Mouse (Mus musculus) fibroblast of lung, adult 2 months (primary cell): ENCODE measurements around the gene Ntsr1.

Experiments used
- DNase-seq: peaks from one replicate; pipeline ENCODE4 v3.0.0-alpha.2; 2011; ENCODE audit warnings: low read depth

The Ntsr1 gene

DNA sequence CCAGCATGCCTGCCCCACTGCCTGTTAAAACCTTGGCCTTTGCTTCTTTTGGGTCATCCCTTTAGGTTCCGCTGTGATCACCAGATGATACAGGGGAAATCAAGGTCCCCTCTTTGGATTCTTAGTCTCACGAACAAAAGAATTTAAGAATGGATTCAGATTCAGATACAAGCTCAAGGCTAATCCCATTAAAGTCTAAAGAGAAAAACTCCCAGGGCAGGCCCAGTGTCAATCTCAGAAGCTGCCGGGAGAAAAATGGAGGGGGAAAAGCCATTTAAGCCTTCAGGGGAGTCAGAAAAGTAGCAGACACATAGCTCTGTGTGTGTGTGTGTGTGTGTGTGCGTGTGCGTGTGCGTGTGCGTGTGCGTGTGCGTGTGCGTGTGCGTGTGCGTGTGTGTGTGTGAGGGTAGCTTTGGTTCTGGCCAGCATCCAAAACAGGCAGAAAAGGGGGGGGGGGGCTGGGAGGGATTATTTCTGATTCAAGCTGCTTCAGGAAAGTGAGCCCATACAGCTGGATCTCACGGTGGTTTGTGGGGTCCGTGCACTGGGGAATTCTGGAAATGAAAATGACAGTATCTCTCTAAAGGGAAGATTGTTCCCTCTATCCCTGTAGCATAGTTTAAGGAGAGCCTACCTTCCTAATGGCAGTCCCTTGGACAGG lies 8.8 kb downstream of the Ntsr1 start:
- DNase-seq, result no peak

- DNase-seq, result no peak
Observed at GRCm38 (mm10) chr2:180510867-180511266, 11.1 kb downstream of the Ntsr1 start.

GRCm38 (mm10) chr2:180511875-180512661 lies 12.3 kb downstream of the Ntsr1 start:
- DNase-seq, result no peak

- no peak for DNase-seq
Observed at GRCm38 (mm10) chr2:180513019-180513418, 13.2 kb downstream of the Ntsr1 start.

DNA sequence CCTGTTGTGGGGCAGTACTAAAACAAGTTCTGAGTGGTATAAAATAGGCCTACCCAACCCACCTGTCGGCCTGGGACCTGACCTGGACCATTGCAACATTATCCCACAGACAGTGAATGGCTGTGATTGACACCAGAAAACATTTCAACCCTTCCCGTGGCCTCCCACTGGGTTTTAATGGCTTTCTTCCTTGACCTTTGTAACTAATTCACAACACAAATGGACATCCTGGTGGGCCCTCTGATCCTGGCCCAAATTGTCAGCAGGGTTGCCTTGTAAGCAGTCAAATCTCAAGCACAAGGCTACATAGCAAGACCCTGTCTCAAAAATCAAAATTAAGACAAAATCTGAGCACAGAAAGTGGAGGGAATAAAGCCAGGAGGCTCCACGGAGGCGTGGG lies 14.1 kb downstream of the Ntsr1 start:
- no peak for DNase-seq

GRCm38 (mm10) chr2:180521437-180522221 lies 21.9 kb downstream of the Ntsr1 start:
- DNase-seq, result no peak

DNA sequence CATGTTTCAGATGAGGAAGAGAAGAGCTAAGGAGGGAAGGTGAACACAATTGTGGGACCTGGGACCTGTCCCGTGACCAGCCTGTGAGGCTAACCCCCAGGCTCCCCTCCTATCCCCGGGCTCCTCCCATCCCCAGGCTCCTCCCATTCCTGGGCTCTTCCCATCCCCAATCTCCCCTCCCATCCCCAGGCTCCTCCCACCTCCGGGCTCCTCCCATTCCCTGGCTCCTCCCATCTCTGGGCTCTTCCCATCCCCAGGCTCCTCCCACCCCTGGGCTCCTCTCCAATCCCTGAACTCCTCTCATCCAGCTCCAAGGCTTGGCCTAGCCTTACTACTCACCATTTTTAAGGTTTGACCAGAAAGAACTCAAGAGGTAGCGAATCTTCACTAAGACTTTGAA lies 23.0 kb downstream of the Ntsr1 start:
- no peak for DNase-seq

DNA sequence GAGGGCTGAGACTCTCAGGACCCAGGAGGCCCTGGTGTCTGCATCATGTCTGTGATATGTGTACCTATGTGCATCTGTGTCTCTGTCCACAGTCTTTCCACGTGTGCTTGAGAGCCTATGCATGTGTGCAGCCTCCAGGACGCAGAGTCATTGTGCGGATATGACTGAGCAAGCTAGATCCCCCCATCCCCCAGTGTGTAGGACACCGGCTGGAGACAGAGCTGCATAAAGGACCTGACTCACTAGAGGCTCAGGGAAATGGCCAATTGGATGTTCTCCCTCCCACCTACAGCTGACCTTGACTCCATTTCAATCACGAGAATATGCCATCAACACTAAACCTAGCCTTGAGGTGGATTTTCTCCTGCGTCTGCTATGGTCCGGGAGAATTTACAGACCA lies 27.7 kb downstream of the Ntsr1 start:
- no peak for DNase-seq

DNA sequence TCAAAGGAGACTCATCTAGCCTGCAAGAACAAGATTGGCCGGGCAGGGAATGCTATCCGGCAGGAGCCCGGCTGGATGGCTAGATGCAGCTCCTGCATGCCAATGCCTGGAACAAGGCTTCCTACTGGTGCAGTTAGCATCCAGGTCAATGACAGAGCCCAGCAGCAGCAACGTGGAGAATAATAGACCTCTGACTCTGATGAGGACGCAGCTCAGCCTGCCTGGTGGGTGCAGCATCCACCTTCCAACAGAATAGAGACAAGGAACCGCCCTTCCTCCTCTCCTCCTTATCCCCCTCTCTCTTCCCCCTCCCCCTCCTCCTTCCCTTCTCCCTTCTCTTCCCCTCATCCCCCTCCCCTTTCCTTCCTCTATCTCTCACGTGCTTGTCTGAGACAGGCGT lies 28.1 kb downstream of the Ntsr1 start:
- no peak for DNase-seq

DNA sequence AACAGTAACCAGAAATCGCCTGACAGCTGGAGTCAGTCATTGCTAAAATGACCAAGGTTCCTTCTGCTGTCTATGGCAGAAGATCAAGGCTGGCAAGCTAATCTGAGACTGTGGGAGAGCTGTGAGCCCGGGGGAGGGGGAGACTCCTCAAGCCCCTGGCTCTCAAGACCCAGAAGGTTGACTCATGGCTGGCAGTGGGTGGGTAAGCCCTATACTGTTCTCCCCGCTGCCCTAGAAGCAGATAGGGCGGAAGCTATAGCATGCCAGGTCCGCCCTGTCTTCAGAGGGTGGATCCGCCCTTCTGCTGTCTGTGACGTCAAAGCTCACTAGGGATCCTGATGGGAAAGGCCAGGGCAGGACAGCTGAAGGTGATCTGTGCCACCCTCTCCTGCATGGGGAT lies 30.4 kb downstream of the Ntsr1 start:
- DNase-seq, result no peak

DNA sequence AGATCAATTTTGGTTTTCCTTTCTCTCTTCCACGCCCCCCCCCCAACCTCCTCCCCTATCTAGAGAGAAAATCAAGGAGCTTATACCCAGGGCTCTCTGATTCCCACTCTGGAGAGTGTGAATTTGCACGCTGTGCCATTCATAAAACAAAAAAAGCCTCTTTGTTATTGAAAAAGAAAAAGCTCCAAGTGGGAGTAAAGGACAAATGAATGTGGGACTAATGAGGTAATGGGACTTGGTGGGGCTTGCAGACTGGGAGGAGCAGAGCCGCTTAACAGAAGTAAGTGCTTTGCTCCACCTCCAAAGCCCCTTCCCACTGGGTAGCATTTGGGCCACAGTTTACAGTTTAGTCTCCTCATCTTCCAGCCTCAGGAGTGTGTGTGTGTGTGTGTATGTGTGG lies 30.8 kb downstream of the Ntsr1 start:
- DNase-seq, result no peak

DNA sequence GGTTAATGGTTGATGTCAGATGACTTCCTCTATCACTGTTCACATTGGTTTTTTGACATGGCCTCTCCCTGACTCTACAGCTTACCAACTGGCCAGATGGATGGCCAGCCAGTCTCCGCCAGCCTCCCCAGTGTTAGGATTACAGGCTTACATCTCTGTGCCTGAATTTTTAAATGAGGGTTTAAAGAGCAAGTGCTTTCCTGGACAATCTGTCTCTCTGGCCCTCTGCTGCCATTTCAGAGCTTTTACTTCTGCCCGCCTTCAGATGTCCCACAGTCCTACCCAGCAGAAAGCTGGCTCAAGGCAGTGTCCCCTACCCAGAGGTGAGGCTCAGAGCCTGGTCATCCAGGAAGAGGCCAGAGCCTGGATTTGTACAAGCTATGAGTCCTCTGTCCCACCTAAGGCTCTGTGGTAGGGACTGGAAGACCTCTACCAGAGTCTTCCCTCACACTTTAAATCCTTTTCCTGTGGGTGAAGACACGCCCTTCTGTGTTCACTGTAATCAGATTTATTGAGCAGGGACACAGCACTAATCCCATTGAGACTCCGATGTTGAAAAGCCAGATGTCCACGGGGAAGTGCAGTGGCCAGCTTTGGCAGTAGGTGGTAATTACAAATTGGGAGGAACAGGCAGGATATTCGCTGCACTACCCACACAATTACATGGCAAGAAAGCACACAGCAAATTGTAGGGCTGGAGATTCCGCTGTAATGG lies 32.1 kb downstream of the Ntsr1 start:
- DNase-seq, result no peak

DNA sequence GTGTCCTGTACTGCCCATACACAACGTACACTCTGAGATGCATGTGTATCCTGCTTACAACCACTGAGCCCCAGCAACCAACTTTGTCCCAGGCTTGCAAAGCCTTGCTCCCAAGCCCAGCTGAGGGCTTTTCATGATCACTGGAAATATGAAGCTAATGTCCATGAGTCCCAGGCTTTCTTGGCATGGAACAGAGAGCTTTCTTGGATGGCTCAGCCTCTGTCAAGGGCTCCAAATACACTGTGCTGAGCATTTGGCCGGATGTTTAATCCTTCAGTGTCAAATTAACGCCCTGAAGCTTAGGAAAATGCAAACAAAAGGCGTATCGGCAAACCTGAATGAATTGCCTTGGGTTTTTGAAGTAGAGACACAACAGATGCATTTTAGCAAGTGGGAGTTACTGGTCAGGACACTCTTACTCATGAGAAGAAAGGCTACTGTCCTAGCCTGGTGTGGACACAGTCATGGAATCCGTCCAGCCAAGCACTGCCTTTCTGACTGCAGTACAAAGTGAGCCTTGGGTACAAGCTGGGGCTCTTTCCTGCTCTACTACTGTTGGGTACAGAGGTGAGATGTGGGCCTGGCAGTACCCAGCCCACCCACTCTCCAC lies 32.7 kb downstream of the Ntsr1 start:
- no peak for DNase-seq

DNA sequence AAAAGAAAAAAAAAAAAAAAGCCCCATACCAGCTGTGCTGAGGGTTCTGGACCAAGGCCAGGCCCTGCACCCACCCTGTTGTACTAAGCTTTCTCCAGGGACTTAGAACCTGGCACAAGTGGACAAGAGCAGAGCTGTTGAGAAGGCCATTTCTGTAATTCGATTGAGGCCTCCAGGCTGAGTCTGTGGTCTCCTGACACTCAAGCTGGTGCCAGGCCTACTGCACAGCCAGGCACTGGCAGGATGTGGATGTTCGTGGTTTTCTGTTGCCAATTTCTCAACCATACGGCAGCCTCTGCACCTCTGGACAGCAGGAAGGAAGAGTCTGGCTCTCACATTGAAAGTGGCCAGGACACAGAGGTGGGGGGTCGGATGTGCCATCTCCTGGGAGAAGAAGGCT lies 33.5 kb downstream of the Ntsr1 start:
- DNase-seq, result no peak

GRCm38 (mm10) chr2:180543675-180544074 lies 43.9 kb downstream of the Ntsr1 start:
- DNase-seq, result no peak

DNA sequence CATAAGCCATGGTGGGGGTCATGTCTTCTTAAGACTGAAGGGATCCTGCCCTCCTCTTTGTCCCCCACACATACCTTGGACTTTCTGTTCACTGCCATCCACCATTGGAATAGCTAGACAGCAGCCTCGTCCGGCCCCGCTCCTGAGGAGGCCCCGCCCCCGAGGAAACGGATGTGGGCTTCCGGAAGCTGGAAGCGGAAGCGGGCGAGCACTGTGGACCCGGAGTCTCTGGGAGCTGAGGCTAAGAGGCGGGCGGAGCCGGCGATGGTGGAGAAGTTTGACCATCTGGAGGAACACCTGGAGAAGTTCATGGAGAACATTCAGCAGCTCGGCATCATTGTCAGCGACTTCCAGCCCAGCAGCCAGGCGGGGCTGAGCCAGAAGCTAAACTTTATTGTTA lies 45.3 kb downstream of the Ntsr1 start:
- DNase-seq, result no peak

GRCm38 (mm10) chr2:180547384-180548106 lies 47.8 kb downstream of the Ntsr1 start:
- no peak for DNase-seq

- DNase-seq, result no peak
Observed at GRCm38 (mm10) chr2:180552340-180552739, 52.6 kb downstream of the Ntsr1 start.

DNA sequence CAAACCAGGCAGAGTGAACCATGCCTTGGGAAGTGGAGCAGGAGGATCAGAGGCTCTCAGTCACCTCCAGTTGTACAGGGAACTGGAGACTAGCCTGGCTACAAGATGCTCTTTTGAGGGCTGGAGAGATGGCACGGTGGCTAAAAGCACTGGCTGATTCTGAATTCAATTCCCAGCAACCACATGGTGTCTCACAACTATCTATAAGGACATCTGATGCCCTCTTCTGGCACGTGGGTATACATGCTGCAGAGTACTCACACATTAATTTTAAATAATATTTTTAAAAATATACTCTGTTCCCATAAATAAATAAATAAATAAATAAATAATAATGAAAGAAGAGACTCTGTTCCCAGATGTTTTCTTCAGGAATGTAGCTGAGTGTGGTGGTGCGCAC lies 55.4 kb downstream of the Ntsr1 start:
- DNase-seq, result no peak

- no peak for DNase-seq
Observed at GRCm38 (mm10) chr2:180556470-180556869, 56.7 kb downstream of the Ntsr1 start.

DNA sequence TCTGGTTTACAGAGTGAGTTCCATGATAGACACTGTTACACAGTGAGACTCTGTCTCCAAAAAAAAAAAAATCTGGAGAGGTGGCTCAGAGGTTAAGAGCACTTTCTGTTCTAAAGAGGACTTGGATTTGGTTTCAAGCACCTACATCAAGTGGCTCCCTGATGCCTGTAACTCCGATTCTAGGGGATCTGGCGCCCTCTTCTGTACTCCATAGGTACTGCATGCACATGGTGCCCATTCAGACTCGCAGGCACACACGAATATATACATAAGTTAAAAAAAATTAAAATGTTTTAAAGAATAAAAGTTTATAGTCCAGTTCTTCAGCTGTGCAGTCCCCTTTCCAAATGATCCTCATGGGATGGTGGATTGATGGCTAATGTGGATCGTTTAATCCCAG lies 60.5 kb downstream of the Ntsr1 start:
- no peak for DNase-seq
